Mouse (Mus musculus): ENCODE data around the gene Kcnh4.

DNA sequence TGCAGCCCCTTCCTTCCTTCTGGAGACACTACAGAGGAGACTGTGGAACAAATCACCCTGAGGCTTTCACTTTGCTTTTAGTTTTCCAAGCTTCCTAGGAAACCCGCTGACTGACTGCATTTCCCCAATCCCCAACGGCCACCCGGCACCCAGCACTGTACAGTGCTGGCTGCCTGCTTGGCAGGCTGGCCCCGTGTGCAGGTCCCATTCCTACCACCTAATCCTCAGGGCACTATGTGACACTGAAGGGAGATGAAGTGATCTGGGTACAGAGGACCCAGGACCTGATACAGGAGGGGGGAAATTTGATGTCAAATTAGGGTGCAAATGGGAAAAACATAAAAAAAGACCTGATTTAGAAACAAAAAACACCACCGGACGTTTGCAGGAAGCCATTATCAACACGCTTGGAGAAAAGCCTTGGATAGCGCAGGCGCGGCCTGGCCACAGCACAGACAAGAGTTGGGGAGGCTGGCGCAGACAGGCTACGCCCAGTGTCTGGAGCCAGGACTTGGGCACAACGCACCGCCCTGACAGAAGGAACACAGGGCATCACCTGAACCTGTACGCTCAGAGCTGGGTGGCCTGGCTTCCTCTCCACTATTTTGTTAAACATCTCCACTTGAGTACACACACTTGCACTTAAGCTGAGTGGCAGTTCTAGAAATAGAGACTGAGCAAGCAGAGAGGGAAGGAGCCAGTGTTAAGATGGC lies 22.2 kb upstream of the Kcnh4 start:
- TF ChIP-seq CTCF (conservative IDR thresholded peaks at IDR 0.05; ENCODE audit: low read length) (no peak), NANOG (IDR thresholded peaks at IDR 0.05; ENCODE audit: borderline replicate concordance, low read length) (no peak), POU5F1 (IDR thresholded peaks at IDR 0.05; ENCODE audit: borderline replicate concordance, low read length) (no peak)
